Mouse (Mus musculus) heart, postnatal 4 days (tissue): ENCODE data around the gene Gm13212. TPM values are rescaled to one million over a fixed set of nuclear protein-coding genes. Genes with fewer than 3 reads are reported as not detected.
"Not testable (repeated sequence)": the region's sequence is repeated elsewhere in the genome, so short reads cannot be mapped to it uniquely, and the experiment has no call there.

Source experiments
- DNase-seq: peaks from one replicate; pipeline ENCODE4 v3.0.0; 2021
- total RNA-seq, 2 experiments: library from RNA; stranded (reverse); gene quantifications; 2 replicates each; pipeline ENCODE4 v1.2.3; 2021

Gm13212 gene
- 1 to 10 TPM; 3.1 to 3.2 TPM for total RNA-seq

DNA sequence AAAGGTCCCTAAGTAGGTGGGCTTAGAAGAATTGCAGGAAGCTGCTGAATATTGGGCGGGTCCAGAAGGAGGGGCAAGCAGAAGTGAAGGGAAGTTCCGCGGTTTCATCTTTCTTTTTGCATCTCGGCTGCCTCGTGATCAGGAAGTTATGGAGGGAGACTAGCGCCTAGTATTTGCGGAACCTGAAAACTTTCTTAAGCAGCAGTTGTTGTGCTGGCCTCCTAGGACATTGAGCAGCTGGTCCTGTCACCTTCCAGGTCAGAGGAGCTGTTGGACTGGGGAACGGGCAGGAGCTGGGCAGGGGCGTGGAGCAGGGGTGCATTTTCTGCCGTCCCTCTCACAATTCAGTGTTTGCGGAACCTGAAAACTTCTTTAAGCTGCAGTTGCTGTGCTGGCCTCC is at the start of gene Gm13212:
Gm13212 (plus strand) TSS at position 89 of the 400 bp plus-strand sequence.
- not testable (repeated sequence) for DNase-seq

DNA sequence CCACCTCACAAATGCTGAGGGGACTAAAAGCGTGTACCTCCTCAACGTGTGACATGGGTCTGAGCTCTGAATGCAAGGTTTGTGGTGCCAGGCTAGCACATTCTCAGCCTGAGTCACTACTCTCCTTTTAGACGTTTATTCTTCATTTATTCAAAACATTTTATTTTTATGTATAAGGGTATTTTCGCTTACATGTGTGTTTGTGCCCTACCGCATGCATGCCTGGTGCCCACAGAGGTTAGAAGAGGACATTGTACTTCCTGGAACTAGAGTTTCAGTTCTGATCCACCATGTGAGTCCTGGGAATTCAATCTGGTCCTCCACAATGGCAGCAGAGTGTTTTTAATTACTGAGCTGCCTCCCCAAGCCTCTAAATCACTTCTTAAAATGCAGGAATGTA is 41.1 kb upstream of the Gm13212 start:
- DNase-seq: not testable (repeated sequence)

DNA sequence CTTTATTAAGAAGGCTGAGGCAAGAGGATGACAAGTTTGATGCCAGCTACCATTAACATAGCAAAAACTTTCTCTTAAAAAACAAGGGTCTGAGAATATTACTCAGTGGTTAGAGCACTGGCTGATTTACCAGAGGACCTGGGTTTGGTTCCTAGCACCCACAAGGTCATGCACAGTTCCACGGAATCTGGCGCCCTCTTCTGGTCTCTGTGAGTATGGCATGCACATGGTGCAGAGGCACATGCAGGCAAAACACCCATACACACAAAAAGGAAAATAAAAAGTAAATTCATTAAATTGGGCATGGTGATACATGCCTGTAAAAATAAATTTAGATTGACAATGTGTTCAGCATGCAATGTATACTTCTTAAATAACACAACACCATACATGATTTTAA is 39.9 kb upstream of the Gm13212 start:
- not testable (repeated sequence) for DNase-seq

DNA sequence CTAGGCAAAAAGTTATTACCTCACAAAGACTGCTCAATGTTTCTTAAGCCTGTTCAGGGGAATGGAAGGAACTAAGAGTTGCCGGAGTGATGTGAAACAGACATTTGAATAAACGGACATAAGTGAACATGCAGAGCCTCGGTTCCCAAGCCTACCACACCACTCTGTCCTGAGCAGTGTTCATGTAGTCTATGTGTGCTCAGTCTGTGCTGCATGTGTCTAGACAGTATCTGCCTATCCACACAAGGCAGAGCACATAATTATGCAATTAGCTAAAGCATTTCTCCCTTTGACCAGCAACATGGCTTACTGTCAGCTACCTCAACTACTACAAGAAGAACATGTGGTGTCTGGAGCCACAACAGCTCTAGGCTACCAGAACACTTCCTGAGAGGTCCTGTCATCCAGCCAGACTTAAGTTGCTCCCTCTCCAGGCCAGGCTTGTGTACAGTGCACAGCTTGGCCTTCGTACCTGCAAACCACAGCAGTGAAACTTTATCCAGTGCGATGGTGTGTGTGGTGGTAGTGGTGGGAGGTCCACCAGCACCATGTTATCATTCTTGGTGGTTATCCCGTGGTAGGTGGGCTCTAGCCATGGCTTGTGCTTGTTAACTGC is 39.1 kb upstream of the Gm13212 start:
- DNase-seq: not testable (repeated sequence)

DNA sequence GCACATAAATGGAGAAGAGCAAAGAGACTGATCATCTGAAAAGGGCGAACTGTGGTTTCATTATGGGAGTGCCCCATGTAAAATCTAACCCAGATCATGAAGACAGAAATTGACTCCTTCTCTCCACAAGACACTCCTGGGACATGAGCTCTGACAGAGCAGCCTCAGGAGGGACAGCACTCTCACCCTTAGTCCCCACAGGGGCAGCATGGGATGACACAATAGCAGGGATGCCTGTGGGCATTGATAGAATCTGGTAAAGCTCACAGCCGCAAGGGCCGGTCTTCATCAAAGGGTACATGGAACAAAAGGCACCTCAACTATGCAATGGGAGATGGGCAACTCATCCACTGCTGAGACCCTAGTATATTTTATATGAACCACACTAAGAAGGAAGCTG is 38.5 kb upstream of the Gm13212 start:
- DNase-seq: not testable (repeated sequence)

DNA sequence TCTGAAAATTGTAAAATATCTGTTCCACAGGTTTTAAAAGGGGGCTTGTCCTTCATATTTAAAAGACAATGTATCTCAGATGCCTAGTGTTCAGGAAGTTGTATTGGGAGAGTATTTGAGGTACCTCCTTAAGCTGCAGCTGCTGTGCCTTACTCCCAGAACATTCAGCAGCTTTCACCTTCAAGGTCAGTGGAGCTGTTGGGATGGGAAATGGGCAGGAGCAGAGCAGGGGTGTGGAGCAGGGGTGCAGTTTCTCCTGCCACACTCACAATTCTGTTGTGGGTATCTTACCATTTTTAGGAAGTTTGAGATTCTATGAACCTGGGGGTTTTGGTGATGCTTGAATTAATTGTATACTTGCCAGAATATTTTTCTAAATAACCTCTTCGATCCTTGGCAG is 28.3 kb upstream of the Gm13212 start:
- no peak for DNase-seq

DNA sequence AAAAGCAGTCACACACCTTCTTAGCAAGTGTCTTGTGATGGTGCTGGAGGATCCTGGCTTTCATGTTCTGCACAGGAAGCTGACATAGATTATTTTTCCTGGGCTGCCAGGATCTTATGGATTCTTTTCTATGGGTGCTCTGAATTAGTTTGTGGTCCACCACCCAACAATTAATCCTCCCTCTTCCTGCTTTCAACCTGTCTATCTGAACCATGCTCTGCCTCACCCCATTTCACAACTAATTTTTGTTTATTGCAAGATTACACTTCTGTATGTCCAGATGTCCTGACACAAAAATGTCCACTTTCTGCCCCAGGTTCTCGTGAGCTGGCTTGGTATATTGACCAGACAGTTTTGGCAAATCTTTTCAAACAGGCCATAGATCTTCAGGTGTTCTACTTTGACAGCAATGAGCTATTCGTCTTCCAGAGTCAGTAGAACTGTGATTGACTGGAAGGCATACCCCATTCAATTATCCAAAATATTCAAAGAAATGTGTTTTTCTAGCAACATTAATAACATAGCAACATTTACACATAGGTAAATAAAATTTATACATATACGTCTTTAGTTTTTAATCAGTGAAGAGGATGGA is 25.4 kb upstream of the Gm13212 start:
- DNase-seq: no peak

DNA sequence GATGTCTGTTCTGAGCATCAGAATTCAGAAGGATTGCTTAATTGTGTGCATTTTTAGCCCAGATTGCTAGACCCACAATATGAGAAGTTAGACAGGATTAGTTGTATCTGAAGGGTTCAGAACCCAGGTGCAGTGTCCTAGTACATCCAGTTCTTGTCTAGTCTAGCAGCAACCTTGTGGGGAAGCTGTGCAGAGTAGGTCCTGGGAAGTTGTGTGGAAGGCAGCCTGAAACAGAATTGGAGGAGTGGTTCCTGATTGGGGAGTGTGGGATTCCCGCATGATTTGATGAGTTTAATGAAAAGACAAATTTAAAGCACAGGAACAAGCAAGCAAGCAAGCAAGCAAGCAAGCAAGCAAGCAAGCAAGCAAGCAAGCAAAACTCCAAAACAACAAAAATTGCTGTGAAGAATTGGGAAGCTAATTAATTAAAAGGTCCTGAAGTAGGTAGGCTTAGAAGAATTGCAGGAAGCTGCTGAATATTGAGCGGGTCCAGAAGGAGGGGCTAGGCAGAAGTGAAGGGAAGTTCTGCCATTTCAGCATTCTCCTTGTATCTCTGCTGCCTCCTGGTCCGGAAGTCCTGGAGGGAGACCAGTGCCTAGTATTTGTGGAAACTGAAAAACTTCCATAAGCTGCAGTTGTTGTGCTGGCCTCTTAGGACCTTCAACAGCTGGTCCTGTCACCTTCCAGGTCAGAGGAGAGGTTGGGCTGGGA is 20.7 kb upstream of the Gm13212 start:
- no peak for DNase-seq

DNA sequence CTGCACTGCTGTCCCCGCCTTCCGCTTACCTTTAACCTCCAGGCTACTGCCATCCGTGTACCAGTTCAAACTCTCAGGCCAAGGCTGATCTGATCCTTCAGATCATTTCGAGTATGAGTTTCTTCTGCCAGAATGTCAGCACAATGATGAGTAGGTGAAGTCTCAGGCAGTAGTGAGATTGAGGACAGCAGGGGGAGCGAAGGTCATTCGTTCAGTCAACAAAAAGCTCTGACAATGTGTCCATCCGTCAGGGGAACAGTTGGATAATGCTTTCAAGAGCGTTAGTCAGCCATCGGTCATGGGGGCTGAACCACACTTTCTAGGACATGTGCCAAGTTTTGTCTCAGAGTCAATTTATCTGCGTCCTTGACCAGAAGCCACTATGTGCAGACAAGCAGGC is 14.5 kb upstream of the Gm13212 start:
- not testable (repeated sequence) for DNase-seq

DNA sequence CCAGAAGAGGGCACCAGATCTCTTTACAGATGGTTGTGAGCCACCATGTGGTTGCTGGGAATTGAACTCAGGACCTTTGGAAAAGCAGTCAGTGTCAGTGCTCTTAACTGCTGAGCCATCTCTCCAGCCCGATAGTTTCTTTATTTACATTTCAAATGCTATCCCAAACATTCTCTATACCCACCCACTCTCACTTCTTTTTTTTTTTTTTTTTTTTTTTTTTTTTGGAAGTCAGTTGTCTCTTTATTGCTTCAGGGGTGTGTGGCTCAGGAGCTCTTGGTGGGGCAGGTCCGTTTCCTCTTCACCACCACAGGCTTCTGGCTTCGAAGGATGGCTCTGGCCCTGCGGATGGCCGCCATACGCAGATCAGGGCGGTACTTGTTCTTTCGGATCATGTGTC is 8.3 kb upstream of the Gm13212 start:
- DNase-seq: not testable (repeated sequence)

DNA sequence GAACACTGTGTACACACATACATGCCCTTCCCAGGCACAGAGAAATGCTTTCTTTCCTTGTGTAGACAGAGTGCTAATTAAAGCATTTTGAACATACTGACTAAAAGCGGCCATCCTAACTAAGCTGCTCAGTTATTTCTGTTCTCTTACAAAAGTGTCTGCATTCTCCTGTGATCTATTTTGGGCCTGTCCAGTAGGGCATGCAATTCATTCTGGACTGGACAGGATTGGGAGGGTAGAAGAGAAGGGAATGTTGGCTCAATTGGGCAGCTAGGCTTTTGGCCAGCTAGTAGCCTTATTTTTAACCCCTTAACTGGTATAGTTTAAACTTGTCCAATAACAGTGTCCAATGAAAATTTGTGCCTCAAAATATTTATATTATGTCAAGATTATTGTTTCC is 4.6 kb upstream of the Gm13212 start:
- DNase-seq: not testable (repeated sequence)

DNA sequence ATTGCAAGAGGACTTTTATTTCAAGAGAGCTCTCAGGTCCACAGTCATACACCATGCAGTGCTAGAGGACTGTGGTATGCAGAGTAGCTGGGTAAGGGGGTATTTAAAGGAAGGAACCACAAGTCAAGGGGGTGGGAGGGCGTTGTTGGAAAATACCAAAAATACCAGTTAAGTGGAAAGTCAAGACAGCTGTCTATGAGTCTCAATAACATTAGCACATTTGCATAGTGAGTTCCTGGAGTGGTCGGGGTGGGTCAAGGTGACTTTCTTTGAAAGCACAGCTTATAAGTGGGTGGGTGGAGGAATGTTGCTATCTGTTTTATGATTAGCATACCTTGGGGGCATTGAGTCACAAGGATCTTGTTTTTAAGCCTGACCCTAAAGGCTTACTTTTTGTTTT is 1.1 kb downstream of the Gm13212 start:
- DNase-seq: not testable (repeated sequence)

DNA sequence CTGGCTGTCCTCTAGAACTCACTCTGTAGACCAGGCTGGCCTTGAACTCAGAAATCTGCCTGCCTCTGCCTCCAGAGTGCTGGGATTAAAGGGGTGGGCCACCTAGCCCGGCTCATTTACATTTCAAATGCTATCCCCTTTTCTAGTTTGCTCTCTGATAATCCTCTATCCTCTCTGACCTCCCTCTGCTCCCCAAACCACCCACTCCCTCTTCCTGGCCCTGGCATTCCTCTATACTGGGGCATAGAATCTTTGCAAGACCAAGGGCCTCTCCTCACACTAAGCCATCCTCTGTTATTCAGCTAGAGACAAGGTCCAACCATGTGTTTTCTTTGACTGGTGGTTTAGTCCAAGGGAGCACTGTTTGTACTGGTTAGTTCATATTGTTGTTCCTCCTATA is 9.2 kb downstream of the Gm13212 start:
- DNase-seq: not testable (repeated sequence)

DNA sequence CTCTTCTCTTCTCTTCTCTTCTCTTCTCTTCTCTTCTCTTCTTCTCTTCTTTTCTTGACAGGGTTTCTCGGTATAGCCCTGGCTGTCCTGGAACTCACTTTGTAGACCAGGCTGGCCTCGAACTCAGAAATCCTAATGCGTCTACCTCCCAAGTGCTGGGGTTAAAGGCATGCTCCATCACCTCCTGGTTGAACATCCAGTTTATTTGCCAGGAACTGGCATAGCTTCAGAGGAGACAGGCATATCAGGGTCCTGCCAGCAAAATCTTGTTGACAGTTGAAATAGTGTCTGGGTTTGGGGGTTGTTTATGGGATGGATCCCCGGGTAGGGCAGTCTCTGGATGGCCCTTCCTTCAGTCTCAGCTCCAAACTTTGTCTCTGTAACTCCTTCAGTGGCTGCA is 9.8 kb downstream of the Gm13212 start:
- DNase-seq: not testable (repeated sequence)

DNA sequence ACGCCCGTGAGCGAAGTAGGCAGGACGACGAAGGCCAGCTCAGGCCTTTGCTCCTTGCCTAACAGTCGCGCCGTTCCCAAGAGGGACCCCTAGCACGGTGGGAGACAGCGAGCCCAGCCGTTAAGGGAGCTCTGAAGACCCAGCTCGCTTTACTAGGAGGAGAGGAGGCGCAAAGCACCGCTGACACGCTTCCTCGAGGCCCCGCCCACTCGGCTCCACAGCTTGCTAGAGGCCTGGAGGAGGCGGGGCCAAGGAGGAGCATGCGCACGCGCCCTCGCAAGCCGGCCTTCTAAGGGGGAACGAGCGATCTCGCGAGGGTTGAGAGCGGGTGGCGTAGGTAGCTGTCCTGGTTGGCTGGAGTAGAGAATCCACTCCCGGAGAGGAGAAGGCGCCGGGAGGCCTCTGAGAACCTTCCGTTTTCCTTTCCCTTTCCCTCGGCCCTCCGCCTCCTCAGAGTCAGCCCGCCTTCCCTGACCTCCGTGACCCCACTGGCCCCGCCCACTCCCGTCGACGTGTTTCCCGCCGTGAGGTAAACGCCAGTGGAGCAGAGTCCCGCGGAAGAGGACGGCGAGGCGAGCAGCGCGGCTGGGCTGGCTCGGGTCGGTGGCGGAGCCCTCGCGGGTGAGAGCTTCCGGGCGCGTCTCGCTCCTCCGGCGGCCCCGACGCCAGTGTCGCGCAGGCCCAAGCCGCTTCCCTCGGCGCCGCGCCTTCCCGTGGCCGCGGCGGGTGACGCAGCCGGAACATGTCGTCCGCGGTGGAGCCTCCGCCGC is 55.6 kb downstream of the Gm13212 start:
- DNase-seq: peak; percentile 9

DNA sequence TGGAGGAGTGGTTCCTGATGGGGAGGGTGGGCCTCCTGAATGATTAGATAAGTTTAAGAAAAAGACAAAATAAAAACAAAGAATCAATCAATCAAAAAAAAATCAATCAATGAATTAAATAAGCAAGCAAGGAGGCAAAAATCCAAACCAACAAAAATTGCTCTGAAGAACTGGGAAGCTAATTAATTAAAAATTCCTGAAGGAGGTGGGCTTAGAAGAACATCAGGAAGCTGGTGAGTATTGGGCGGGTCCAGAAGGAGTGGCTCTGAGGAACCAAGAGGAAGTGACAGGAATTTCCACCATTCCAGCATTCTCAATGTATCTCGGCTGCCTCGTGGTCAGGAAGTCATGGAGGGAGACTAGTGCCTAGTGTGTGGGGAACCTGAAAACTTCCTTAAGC is 85.4 kb downstream of the Gm13212 start, which contains the start of gene Zfp980:
Zfp980 (plus strand) TSS at position 301 of the 400 bp plus-strand sequence.
- DNase-seq: not testable (repeated sequence)

DNA sequence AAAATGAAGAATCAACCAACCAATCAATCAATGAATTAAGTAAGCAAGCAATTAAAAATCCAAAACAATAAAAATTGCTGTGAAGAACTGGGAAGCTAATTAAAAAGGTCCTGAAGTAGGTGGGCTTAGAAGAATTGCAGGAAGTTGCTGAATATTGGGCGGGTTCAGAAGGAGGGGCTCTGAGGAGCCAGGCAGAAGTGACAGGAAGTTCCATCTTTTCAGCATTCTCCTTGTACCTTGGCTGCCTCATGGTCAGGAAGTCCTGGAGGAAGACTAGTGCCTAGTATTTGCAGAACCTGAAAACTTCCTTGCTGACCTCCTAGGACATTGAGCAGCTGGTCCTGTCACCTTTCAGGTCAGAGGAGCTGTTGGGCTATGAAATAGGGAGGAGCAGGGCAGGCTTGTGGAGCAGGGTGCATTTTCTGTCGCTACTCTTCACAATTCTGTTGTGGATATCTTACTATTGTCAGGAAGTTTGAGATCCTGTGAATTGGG is 89.4 kb downstream of the Gm13212 start:
- DNase-seq: not testable (repeated sequence)

Other genes with a start within 250 kb of the Gm13212 start
- gene Zfp990, start 74.4 kb upstream of the Gm13212 start, total RNA-seq: 1 to 10 TPM; 1.2 to 1.3 TPM
- gene Zfp980, start 85.5 kb downstream of the Gm13212 start, total RNA-seq: under 1 TPM; 0.25 to 0.52 TPM